In genomic region chr1:192897218-192897617, GRCm38 (mm10) we compare ENCODE assay signal across 10 mouse cellular contexts. TPM values are rescaled to one million over a fixed set of nuclear protein-coding genes. Genes with fewer than 3 reads are reported as not detected.
DNase-seq lines count a peak whose midpoint lies in the region; ATAC-seq and TF ChIP-seq lines count a peak whose summit lies in the region.
"Had no signal": no experiment of that assay in that cellular context is flagged by ENCODE, and none has a peak within 500 bp of the region (broad histone marks: within the 10 kb centered on the region; RNA-seq: fewer than 3 reads in every experiment).

No protein-coding gene starts in this region.

- no peaks in the 10 kb centered on the region for H3K27me3 ChIP-seq in heart, postnatal 0 days (ENCODE audit: control insufficient read depth, insufficient read depth, low read length)

- no peaks in the 10 kb centered on the region for H3K4me1 ChIP-seq in heart, postnatal 0 days (ENCODE audit: control insufficient read depth, insufficient read depth)

- no peaks in the 10 kb centered on the region for H3K36me3 ChIP-seq in heart, postnatal 0 days (replicated peaks; ENCODE audit: control insufficient read depth, insufficient read depth, low read length)

- no peaks in the 10 kb centered on the region for H3K9me3 ChIP-seq in heart, postnatal 0 days (replicated peaks; ENCODE audit: control insufficient read depth, low read length)

- H3K9ac ChIP-seq in heart, postnatal 0 days (replicated peaks; ENCODE audit: low read depth, low read length), result no peak overlapping the region

- peak; percentile 76 for ATAC-seq in heart, postnatal 0 days (ENCODE audit: insufficient read depth, low read depth)
- ATAC-seq: hindbrain, postnatal 0 days had no signal

- no peak overlapping the region for H3K4me3 ChIP-seq in heart, postnatal 0 days (ENCODE audit: low read depth, low read length)
- H3K4me3 ChIP-seq: erythroblast, embryonic 14.5 days had no signal

- peak; percentile 43 for TF ChIP-seq CTCF in heart, postnatal 0 days (IDR thresholded peaks at IDR 0.05; ENCODE audit: low read depth)

- WGBS in heart, postnatal 0 days, result 45% methylated on average over 10 of the region's 10 CpGs

- no peak overlapping the region for H3K27ac ChIP-seq in heart, postnatal 0 days (ENCODE audit: low read depth)
- H3K27ac ChIP-seq: hindbrain, postnatal 0 days had no signal

- TF ChIP-seq EP300 in heart, postnatal 0 days (IDR thresholded peaks at IDR 0.05; ENCODE audit: low read depth), result no peak

- DNase-seq in embryo, embryonic 11 days, result peak; percentile 21
- no peak for DNase-seq in embryo, embryonic 9.5 days (ENCODE audit: extremely low spot score)
- peak; percentile 8 for DNase-seq in ovary, adult 18-20 months (ENCODE audit: low spot score)
- DNase-seq in ovary, postnatal 14 days (ENCODE audit: low spot score), result no peak
- DNase-seq in heart, postnatal 0 days (ENCODE audit: low spot score), result peak; percentile 68
- DNase-seq in left cerebral cortex, adult 18-20 months (ENCODE audit: low spot score in 2 of 2), result no peak
- no peak for DNase-seq in c-Kit-positive CD71-positive TER-119-positive erythroid progenitor cells, embryonic 14.5 days (ENCODE audit: low spot score)
- DNase-seq in MN1 (ENCODE audit: low spot score), result no peak

- peak overlapping the region; percentile 14; the same call in 1 of the 2 replicates for H3K4me2 ChIP-seq in heart, postnatal 0 days (ENCODE audit: low read depth, low read length)

RNA-seq across cellular contexts. Expression of gene Sertad4, which starts 41.7 kb away (rescaled TPM):
- total RNA-seq in heart, postnatal 0 days (2014; rRNA removed; ENCODE audit: low replicate concordance), result 2.3 and 4.0 TPM in 2 replicates
- polyA plus RNA-seq in heart, postnatal 0 days (2015; fragmentation: Nextera tagmentation; extraction: Ambion mirVana), result 5.0 and 5.5 TPM in 2 replicates
- 10 to 100 TPM; 12.3 to 13.6 TPM for total RNA-seq in left cerebral cortex, adult 18-20 months (2021)

Comparison
In these comparisons a context has a peak if more than half of its experiments do, and no peak if none do; other contexts are left out.
1. DNase-seq: peak in embryo, embryonic 11 days (single experiment), ovary, adult 18-20 months (single experiment) and heart, postnatal 0 days (single experiment); none in embryo, embryonic 9.5 days (single experiment), ovary, postnatal 14 days (single experiment), left cerebral cortex, adult 18-20 months (0 of 2), c-Kit-positive CD71-positive TER-119-positive erythroid progenitor cells, embryonic 14.5 days (single experiment) and MN1 (single experiment).